Mouse (Mus musculus) cerebellum, adult 2 months (tissue): ENCODE measurements around the gene Mpped1.

Experiments
- CTCF ChIP-seq: fragments of 200-500 bp; IDR thresholded peaks from 2 replicates; pipeline ENCODE4 v1.5.1; 2011; ENCODE audit warnings: low read depth, mild to moderate bottlenecking, control low read depth, low read length, moderate library complexity, borderline replicate concordance; ENCODE audit not compliant: insufficient read depth
- POLR2A ChIP-seq: fragments of 200-500 bp; IDR thresholded peaks from 2 replicates; pipeline ENCODE4 v1.6.1; 2011; ENCODE audit warnings: low read length, control low read depth, borderline replicate concordance; ENCODE audit not compliant: insufficient read depth

- TF ChIP-seq CTCF (no peak), POLR2A (no peak)
Measured at GRCm38 (mm10) chr15:83877898-83878297, 98.6 kb downstream of the Mpped1 start.
